Mouse (Mus musculus): ENCODE results near the gene Cwc25. TPM values are rescaled to one million over a fixed set of nuclear protein-coding genes. Genes with fewer than 3 reads are reported as not detected.

Gene Cwc25
- polyA plus RNA-seq, 1 experiment from 2014 or later = 15.4 TPM

DNA sequence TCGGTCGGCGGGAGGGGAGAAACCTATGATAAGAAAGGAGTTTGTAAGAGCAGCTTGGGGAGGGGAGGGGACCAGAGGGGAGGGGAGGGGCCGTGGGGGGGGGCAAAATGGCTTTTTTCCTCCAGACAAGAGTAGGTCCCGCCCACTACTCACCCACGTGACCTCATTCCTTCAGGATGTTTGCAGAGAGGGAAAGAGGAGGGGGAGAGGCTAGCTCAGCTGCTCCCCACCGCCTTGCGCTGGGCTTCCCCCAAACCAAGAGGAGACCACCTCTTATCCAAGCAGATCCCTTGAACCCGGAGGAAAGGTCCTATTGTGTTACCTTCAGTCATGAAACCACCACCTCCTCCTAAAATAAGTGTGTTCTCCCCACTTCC, 66.7 kb downstream of the Cwc25 start:
- peak overlapping the region; percentile 97 for H3K27ac ChIP-seq (replicated peaks; ENCODE audit: low read depth, low read length)
- H3K4me3 ChIP-seq (ENCODE audit: low read depth, low read length) = peak overlapping the region; percentile 76
- H3K27me3 ChIP-seq (ENCODE audit: control insufficient read depth, insufficient read depth, low read length) = no peaks in the 10 kb centered on the region
- peak overlapping the region; percentile 84 for H3K9ac ChIP-seq (ENCODE audit: low read length)
- DNase-seq (ENCODE audit: low spot score) (peak; percentile 94), ATAC-seq (ENCODE audit: insufficient number of reproducible peaks, low FRiP score, low TSS enrichment, low read depth) (0 out of 2 replicates have a peak, but pooled peaks have one; percentile 36)
- no peaks in the 10 kb centered on the region for H3K9me3 ChIP-seq (ENCODE audit: control insufficient read depth, low read length)
- H3K4me2 ChIP-seq (ENCODE audit: low read depth, severe bottlenecking) = peak overlapping the region; percentile 88
- H3K36me3 ChIP-seq (ENCODE audit: control insufficient read depth, insufficient read depth, low read length) = 0 out of 2 replicates have a peak, but pooled peaks cover 2% of the 10 kb centered on the region
- 0% methylated on average over 6 of the region's 9 CpGs for WGBS
- H3K4me1 ChIP-seq (ENCODE audit: control insufficient read depth, insufficient read depth, low read length) = peaks cover 38% of the 10 kb centered on the region

DNA sequence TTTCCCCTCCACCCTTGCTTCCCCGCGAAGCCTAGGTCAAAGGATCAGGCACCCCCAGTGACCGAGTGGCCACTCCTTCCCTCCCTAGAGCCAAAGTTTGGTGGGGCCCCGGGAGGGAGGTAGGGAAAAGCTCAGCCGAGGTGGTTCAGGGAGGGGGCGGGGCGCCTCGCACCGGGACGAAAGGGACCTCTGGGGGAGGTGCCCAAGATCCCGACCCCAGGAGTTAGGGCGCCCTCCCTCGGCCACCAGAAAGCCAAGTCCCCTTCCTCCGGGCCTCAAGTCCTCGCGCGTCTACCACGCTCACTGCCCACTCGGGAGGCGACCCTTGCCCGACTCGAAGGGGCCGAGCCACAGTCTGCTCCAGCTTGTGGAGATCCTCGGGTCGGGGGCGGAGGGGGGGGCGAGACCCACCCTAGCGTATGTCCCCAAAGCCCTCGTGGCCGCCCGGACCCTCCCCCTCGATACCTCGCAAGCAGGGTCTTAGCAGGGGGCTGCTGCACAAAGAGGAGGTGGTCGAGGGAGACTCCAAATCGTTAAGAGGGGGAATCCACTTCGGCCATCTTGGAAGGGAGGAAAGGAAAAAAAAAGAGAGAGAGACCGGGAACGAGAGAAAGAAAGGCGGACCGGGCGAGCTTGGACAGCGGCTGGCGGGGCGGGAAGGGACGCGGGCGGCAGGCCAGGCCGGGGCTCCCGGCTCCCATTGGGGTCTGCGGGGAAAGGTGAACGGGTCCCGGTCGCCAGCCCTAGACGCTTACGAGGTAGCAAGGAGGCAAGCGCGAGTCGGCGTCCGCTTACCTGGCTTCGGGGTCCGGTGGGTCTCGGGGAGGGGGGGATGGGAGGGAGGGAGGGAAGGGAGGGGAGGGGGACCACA, 67.4 kb downstream of the Cwc25 start:
- 0 out of 2 replicates have a peak, but pooled peaks cover 2% of the 10 kb centered on the region for H3K36me3 ChIP-seq (ENCODE audit: control insufficient read depth, insufficient read depth, low read length)
- DNase-seq (ENCODE audit: low spot score) = peak; percentile 87
- no peak for ATAC-seq (ENCODE audit: insufficient number of reproducible peaks, low FRiP score, low TSS enrichment, low read depth)
- WGBS = under 1% methylated on average over 55 of the region's 63 CpGs
- no peaks in the 10 kb centered on the region for H3K27me3 ChIP-seq (ENCODE audit: control insufficient read depth, insufficient read depth, low read length)
- peak overlapping the region; percentile 97 for H3K27ac ChIP-seq (replicated peaks; ENCODE audit: low read depth, low read length)
- peak overlapping the region; percentile 84 for H3K4me2 ChIP-seq (ENCODE audit: low read depth, severe bottlenecking)
- H3K9me3 ChIP-seq (ENCODE audit: control insufficient read depth, low read length) = no peaks in the 10 kb centered on the region
- H3K4me1 ChIP-seq (ENCODE audit: control insufficient read depth, insufficient read depth, low read length) = peaks cover 35% of the 10 kb centered on the region
- H3K9ac ChIP-seq (ENCODE audit: low read length) = peak overlapping the region; percentile 97
- peak overlapping the region; percentile 76 for H3K4me3 ChIP-seq (ENCODE audit: low read depth, low read length)

DNA sequence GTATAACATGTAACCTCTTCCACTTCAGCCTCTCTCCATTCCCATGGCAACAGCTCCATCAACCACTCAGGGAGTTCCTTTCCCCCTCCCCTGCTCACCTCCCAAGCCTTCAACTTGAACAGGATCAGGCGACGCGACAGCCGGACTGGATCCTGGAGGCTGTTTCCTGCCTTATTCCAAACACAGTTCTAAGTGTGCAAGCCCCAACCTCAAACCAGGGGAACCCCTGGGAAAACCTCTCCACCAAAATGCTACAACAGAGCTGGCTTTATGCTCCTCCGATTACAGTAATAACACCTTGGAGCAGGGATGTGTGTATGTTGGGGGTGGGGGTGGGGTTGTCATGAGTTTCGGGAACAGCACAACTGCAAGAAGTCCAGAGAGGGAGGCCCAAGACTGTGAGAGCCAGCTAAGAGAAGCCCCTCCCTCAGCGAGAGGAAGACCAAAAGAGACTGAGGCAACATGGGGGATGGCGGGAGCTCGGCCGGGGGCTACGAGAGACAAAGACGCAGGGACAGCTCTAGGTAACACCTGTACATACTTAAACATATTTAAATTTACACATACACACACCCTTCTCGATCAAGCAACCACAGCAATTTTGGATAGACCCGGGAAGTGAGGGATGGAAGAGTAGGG, 68.3 kb downstream of the Cwc25 start:
- Histone ChIP-seq H3K27ac (replicated peaks; ENCODE audit: low read depth, low read length) (peak overlapping the region; percentile 97), H3K36me3 (ENCODE audit: control insufficient read depth, insufficient read depth, low read length) (0 out of 2 replicates have a peak, but pooled peaks cover 2% of the 10 kb centered on the region), H3K9me3 (ENCODE audit: control insufficient read depth, low read length) (no peaks in the 10 kb centered on the region), H3K4me2 (ENCODE audit: low read depth, severe bottlenecking) (peak overlapping the region; percentile 84), H3K9ac (ENCODE audit: low read length) (peak overlapping the region; percentile 97), H3K27me3 (ENCODE audit: control insufficient read depth, insufficient read depth, low read length) (no peaks in the 10 kb centered on the region), H3K4me3 (ENCODE audit: low read depth, low read length) (peak overlapping the region; percentile 76), H3K4me1 (ENCODE audit: control insufficient read depth, insufficient read depth, low read length) (peaks cover 33% of the 10 kb centered on the region)
- DNase-seq (ENCODE audit: low spot score) (peak; percentile 62), ATAC-seq (ENCODE audit: insufficient number of reproducible peaks, low FRiP score, low TSS enrichment, low read depth) (peak; percentile 19; the same call in 1 of the 2 replicates)
- under 1% methylated on average over 14 of the region's 14 CpGs for WGBS

DNA sequence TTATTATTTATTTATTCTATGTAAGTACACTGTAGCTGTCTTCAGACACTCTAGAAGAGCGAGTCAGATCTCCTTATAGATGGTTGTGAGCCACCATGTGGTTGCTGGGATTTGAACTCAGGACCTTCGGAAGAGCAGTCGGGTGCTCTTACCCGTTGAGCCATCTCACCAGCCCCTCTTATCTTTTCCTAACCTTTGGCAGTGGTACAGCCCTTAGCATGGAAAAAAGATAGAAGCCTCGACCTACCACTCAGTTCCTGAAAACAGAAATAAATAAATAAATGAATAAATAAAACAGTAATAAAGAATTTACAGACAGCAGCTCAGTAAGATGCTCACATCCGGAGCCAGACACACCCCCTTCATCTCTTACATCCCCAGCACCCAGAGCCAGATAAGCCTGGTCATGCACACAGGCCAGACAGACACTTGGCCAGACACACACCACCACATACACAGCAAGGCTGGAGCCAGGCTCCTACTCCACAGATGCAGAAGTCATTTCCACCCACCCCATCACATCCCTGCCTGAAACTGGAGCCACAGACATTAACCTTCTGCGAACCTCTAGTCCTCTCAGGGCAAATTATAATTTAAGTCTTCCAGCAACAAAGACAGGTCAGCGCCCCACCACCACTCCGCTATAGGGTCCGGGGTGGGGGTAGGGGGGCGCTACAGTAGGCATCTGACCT, 69.0 kb downstream of the Cwc25 start:
- Histone ChIP-seq H3K4me3 (ENCODE audit: low read depth, low read length) (peak overlapping the region; percentile 76), H3K27ac (replicated peaks; ENCODE audit: low read depth, low read length) (peak overlapping the region; percentile 97), H3K27me3 (ENCODE audit: control insufficient read depth, insufficient read depth, low read length) (no peaks in the 10 kb centered on the region), H3K4me1 (ENCODE audit: control insufficient read depth, insufficient read depth, low read length) (peaks cover 33% of the 10 kb centered on the region), H3K9ac (ENCODE audit: low read length) (no peak overlapping the region; the same call in 1 of the 2 replicates), H3K4me2 (ENCODE audit: low read depth, severe bottlenecking) (peak overlapping the region; percentile 84), H3K36me3 (ENCODE audit: control insufficient read depth, insufficient read depth, low read length) (peaks cover 6% of the 10 kb centered on the region; the same call in 1 of the 2 replicates), H3K9me3 (ENCODE audit: control insufficient read depth, low read length) (no peaks in the 10 kb centered on the region)
- 60% methylated on average over 11 of the region's 11 CpGs for WGBS
- no peak for DNase-seq (ENCODE audit: low spot score)
- ATAC-seq (ENCODE audit: insufficient number of reproducible peaks, low FRiP score, low TSS enrichment, low read depth) = no peak

DNA sequence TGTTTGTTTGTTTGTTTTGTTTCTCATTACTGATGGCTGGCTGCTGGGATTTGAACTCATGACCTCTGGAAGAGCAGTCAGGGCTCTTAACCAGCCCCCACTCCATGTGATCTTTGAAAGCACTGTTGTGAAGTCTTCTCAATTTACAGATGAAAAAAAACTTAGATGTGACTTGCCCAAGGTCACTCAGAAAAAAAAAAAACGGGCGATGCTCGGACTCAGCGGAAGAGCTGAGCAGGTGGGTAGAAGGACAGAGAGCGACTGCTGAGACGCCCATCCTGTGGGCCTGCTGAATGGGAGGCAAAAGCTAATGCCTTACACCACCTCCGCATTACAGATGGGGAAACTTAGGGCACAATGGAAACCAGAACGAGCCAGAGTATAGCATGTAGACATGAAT, 69.7 kb downstream of the Cwc25 start:
- no peak overlapping the region for H3K9ac ChIP-seq (ENCODE audit: low read length)
- no peaks in the 10 kb centered on the region for H3K27me3 ChIP-seq (ENCODE audit: control insufficient read depth, insufficient read depth, low read length)
- no peak overlapping the region for H3K27ac ChIP-seq (replicated peaks; ENCODE audit: low read depth, low read length)
- no peak overlapping the region for H3K4me2 ChIP-seq (ENCODE audit: low read depth, severe bottlenecking)
- no peaks in the 10 kb centered on the region for H3K9me3 ChIP-seq (ENCODE audit: control insufficient read depth, low read length)
- ATAC-seq (ENCODE audit: insufficient number of reproducible peaks, low FRiP score, low TSS enrichment, low read depth) (no peak), DNase-seq (ENCODE audit: low spot score) (no peak)
- no peak overlapping the region for H3K4me3 ChIP-seq (ENCODE audit: low read depth, low read length)
- peaks cover 33% of the 10 kb centered on the region for H3K4me1 ChIP-seq (ENCODE audit: control insufficient read depth, insufficient read depth, low read length)
- 77% methylated on average over 8 of the region's 8 CpGs for WGBS
- peaks cover 11% of the 10 kb centered on the region for H3K36me3 ChIP-seq (ENCODE audit: control insufficient read depth, insufficient read depth, low read length)

DNA sequence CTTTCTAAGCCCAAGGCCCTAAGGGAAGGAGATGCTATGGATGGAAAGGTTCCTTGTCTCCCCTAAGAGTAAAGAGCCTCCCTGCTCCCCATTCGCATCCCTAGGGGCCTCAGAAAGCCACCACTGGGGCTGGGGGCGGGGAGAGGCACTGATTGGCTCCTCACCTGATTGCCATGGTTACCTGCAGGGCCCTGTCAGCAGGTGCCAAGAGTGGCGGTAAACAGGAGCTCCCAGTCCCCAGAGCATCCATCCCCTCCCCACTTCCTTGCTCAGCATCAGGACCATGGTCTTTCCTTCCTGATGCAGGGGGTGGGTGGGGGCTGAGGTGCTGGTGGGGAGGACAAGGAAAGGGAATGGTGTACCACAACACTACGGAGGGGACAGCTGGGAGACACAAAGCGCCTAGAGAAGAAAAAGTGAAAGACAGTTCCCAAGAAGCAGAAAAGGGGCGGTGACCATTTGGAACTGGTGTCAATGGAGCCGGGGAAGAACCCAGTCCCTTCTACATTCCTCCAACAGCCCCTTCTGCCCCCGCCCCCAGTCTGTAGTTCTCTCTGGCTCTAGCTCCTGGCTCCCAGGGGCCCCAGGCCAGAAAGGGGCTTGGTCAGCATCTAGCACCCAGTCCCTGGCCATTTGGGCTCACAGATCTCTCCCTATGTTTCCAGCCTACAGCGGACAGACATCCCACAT, 70.5 kb downstream of the Cwc25 start:
- Histone ChIP-seq H3K4me2 (ENCODE audit: low read depth, severe bottlenecking) (peak overlapping the region; percentile 11; the same call in 1 of the 2 replicates), H3K27ac (replicated peaks; ENCODE audit: low read depth, low read length) (no peak overlapping the region), H3K9ac (ENCODE audit: low read length) (peak overlapping the region; percentile 27; the same call in 1 of the 2 replicates), H3K4me3 (ENCODE audit: low read depth, low read length) (no peak overlapping the region), H3K36me3 (ENCODE audit: control insufficient read depth, insufficient read depth, low read length) (peaks cover 15% of the 10 kb centered on the region), H3K4me1 (ENCODE audit: control insufficient read depth, insufficient read depth, low read length) (peaks cover 26% of the 10 kb centered on the region), H3K9me3 (ENCODE audit: control insufficient read depth, low read length) (no peaks in the 10 kb centered on the region), H3K27me3 (ENCODE audit: control insufficient read depth, insufficient read depth, low read length) (no peaks in the 10 kb centered on the region)
- no peak for ATAC-seq (ENCODE audit: insufficient number of reproducible peaks, low FRiP score, low TSS enrichment, low read depth)
- WGBS = 48% methylated on average over 9 of the region's 9 CpGs
- no peak for DNase-seq (ENCODE audit: low spot score)
